Mouse (Mus musculus) kidney, postnatal 0 days (tissue): ENCODE data around the gene Sltm. TPM values are rescaled to one million over a fixed set of nuclear protein-coding genes. Genes with fewer than 3 reads are reported as not detected.

ENCODE experiments used
- ATAC-seq: fragments of 200-750 bp; cut with Nextera tagmentation; replicated peaks from 2 replicates; pipeline ENCODE4 v1.8.0; 2017; ENCODE audit warnings: low read depth, moderate number of reproducible peaks, moderate TSS enrichment, moderate library complexity; ENCODE audit not compliant: low FRiP score
- DNase-seq: peaks from one replicate; pipeline ENCODE4 v3.0.0-alpha.2; 2016; ENCODE audit warnings: low spot score
- H3K27ac ChIP-seq: fragments of 300-500 bp; sonication (generic); 2 replicates; pipeline ENCODE4 v1.5.1; 2014; ENCODE audit warnings: mild to moderate bottlenecking
- H3K27me3 ChIP-seq: fragments of 300-500 bp; sonication (generic); 2 replicates; pipeline ENCODE4 v1.6.1; 2014; ENCODE audit warnings: low read length, mixed read lengths; ENCODE audit not compliant: insufficient read depth
- H3K36me3 ChIP-seq: fragments of 300-500 bp; sonication (generic); 2 replicates; pipeline ENCODE4 v1.6.1; 2014; ENCODE audit warnings: low read length, mixed read lengths; ENCODE audit not compliant: insufficient read depth
- H3K4me1 ChIP-seq: fragments of 300-500 bp; sonication (generic); replicated peaks from 2 replicates; pipeline ENCODE4 v1.6.1; 2014; ENCODE audit warnings: antibody characterized with exemption, low read length, mixed read lengths; ENCODE audit not compliant: insufficient read depth
- H3K4me2 ChIP-seq: fragments of 300-500 bp; sonication (generic); 2 replicates; pipeline ENCODE4 v1.6.1; 2014; ENCODE audit warnings: mild to moderate bottlenecking, low read length, moderate library complexity, mixed read lengths
- H3K4me3 ChIP-seq: fragments of 300-500 bp; sonication (generic); replicated peaks from 2 replicates; pipeline ENCODE4 v1.5.1; 2014; ENCODE audit warnings: low read depth, low read length
- H3K9ac ChIP-seq: fragments of 300-500 bp; sonication (generic); 2 replicates; pipeline ENCODE4 v1.6.1; 2014; ENCODE audit warnings: low read depth, low read length
- H3K9me3 ChIP-seq: fragments of 300-500 bp; sonication (generic); replicated peaks from 2 replicates; pipeline ENCODE4 v1.6.1; 2016; ENCODE audit warnings: low read length, inconsistent platforms, mixed read lengths
- CTCF ChIP-seq: IDR thresholded peaks from 2 replicates; pipeline ENCODE4 v1.5.1; 2016; ENCODE audit warnings: antibody characterized with exemption, low read depth, mild to moderate bottlenecking, moderate library complexity
- WGBS: fragments of 180-500 bp; shearing (Covaris S2); extraction: QIAGEN DNeasy Blood & Tissue Kit; methylation state at CpG from one replicate; pipeline ENCODE4 v1.1.7; 2014; 5-methylcytosine and 5-hydroxymethylcytosine counted together
- polyA plus RNA-seq: library from polyadenylated mRNA; unstranded; fragments of >200 nt; fragmentation: Nextera tagmentation; extraction: Ambion mirVana; gene quantifications from 2 replicates; pipeline ENCODE4 v1.2.1, GENCODE M21; 2015

The Sltm gene
- polyA plus RNA-seq, 1 experiment from 2014 or later, result 38.1 TPM

DNA sequence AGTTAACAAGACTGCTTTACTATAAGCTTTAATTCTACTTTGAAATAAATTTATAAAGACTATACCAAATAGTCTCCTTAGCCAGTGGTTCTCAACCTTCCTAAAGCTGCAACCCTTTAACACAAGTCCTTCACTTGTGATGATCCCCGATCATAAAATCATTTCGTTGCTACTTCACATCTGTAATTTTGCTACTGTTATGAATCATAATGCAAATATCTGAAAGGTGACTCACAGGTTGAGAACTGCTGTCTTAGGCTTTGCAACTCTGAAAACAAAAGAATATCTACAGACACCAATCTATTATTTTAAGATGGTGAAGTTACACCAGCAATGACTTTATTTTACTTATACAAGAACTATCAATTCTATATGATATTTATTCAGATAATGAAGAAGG, 94.2 kb downstream of the Sltm start:
- 81% methylated on average over 2 of the region's 2 CpGs for WGBS

More for the DNA sequence above, 94.2 kb downstream of the Sltm start:
- Histone ChIP-seq H3K9me3 (no peaks in the 10 kb centered on the region), H3K4me1 (no peaks in the 10 kb centered on the region; the same call in 1 of the 2 replicates), H3K27ac (no peak overlapping the region), H3K9ac (no peak overlapping the region), H3K4me3 (no peak overlapping the region), H3K27me3 (no peaks in the 10 kb centered on the region), H3K4me2 (no peak overlapping the region), H3K36me3 (0 out of 2 replicates have a peak, but pooled peaks cover 8% of the 10 kb centered on the region)
- DNase-seq (no peak), ATAC-seq (no peak)
- no peak for TF ChIP-seq CTCF

Other genes with a start within 250 kb of the Sltm start
- 127 and 130 TPM in 2 replicates for gene Ccnb2, start 121.2 kb upstream of the Sltm start, polyA plus RNA-seq
- gene Rnf111, start 39.0 kb upstream of the Sltm start, polyA plus RNA-seq, result 21.7 and 23.1 TPM in 2 replicates
- 1.3 and 1.7 TPM in 2 replicates for gene Gm10642, start 113.5 kb downstream of the Sltm start, polyA plus RNA-seq
- 14.6 and 16.9 TPM in 2 replicates for gene Mindy2, start 114.4 kb downstream of the Sltm start, polyA plus RNA-seq
- 70.5 and 72.6 TPM in 2 replicates for gene Adam10, start 136.2 kb downstream of the Sltm start, polyA plus RNA-seq